Mouse (Mus musculus) limb, embryonic 12.5 days (tissue): ENCODE data around the gene Armc10. TPM values are rescaled to one million over a fixed set of nuclear protein-coding genes. Genes with fewer than 3 reads are reported as not detected.
"Not testable (repeated sequence)": the region's sequence is repeated elsewhere in the genome, so short reads cannot be mapped to it uniquely, and the experiment has no call there.

Experiments used
- ATAC-seq: fragments of 200-750 bp; cut with Nextera tagmentation; 2 replicates; pipeline ENCODE4 v1.8.0; 2017; ENCODE audit warnings: low read depth, moderate TSS enrichment; ENCODE audit not compliant: insufficient number of reproducible peaks, insufficient read depth, low FRiP score, low TSS enrichment
- H3K27ac ChIP-seq: fragments of 300-500 bp; sonication (generic); 2 replicates; pipeline ENCODE4 v1.5.1; 2016; ENCODE audit warnings: mild to moderate bottlenecking, moderate library complexity
- H3K27me3 ChIP-seq: fragments of 300-500 bp; sonication (generic); 2 replicates; pipeline ENCODE4 v1.6.1; 2016; ENCODE audit warnings: mild to moderate bottlenecking, moderate library complexity
- H3K36me3 ChIP-seq: fragments of 300-500 bp; sonication (generic); 2 replicates; pipeline ENCODE4 v1.6.1; 2016; ENCODE audit warnings: mild to moderate bottlenecking, moderate library complexity
- H3K4me1 ChIP-seq: fragments of 300-500 bp; sonication (generic); replicated peaks from 2 replicates; pipeline ENCODE4 v1.6.1; 2016
- H3K4me2 ChIP-seq: fragments of 300-500 bp; sonication (generic); 2 replicates; pipeline ENCODE4 v1.6.1; 2016; ENCODE audit warnings: mild to moderate bottlenecking, moderate library complexity
- H3K4me3 ChIP-seq: fragments of 300-500 bp; sonication (generic); replicated peaks from 2 replicates; pipeline ENCODE4 v1.5.1; 2016; ENCODE audit warnings: mild to moderate bottlenecking
- H3K9ac ChIP-seq: fragments of 300-500 bp; sonication (generic); replicated peaks from 2 replicates; pipeline ENCODE4 v1.6.1; 2016; ENCODE audit warnings: mild to moderate bottlenecking, moderate library complexity
- H3K9me3 ChIP-seq: fragments of 300-500 bp; sonication (generic); 2 replicates; pipeline ENCODE4 v1.6.1; 2016; ENCODE audit warnings: mild to moderate bottlenecking, moderate library complexity
- WGBS: fragments of 180-500 bp; shearing (Covaris S2); methylation state at CpG from one replicate; pipeline ENCODE4 v1.1.7; 2016; 5-methylcytosine and 5-hydroxymethylcytosine counted together
- polyA plus RNA-seq: library from polyadenylated mRNA; unstranded; fragments of >200 nt; fragmentation: Nextera tagmentation; extraction: Ambion mirVana; gene quantifications from 2 replicates; pipeline ENCODE4 v1.2.1, GENCODE M21; 2016

The Armc10 gene
- polyA plus RNA-seq, 1 experiment from 2014 or later, result 62.0 TPM

- ATAC-seq, result no peak
- Histone ChIP-seq H3K27me3 (no peaks in the 10 kb centered on the region), H3K4me3 (no peak overlapping the region), H3K27ac (no peak overlapping the region), H3K9ac (no peak overlapping the region), H3K36me3 (no peaks in the 10 kb centered on the region), H3K4me1 (no peaks in the 10 kb centered on the region), H3K4me2 (no peak overlapping the region), H3K9me3 (no peaks in the 10 kb centered on the region)
- WGBS, result 81% methylated on average over 4 of the region's 4 CpGs
Observed at GRCm38 (mm10) chr5:21687042-21687441, 41.4 kb downstream of the Armc10 start.

GRCm38 (mm10) chr5:21692230-21692629 is 46.6 kb downstream of the Armc10 start:
- H3K27me3 ChIP-seq, result no peaks in the 10 kb centered on the region
- H3K4me2 ChIP-seq, result no peak overlapping the region
- ATAC-seq, result no peak
- no peak overlapping the region for H3K9ac ChIP-seq
- no peaks in the 10 kb centered on the region for H3K4me1 ChIP-seq
- H3K27ac ChIP-seq, result no peak overlapping the region
- no peaks in the 10 kb centered on the region for H3K36me3 ChIP-seq
- 94% methylated on average over 5 of the region's 5 CpGs for WGBS
- no peak overlapping the region for H3K4me3 ChIP-seq
- no peaks in the 10 kb centered on the region for H3K9me3 ChIP-seq

GRCm38 (mm10) chr5:21693372-21693870 is 47.8 kb downstream of the Armc10 start:
- no peak for ATAC-seq

GRCm38 (mm10) chr5:21694854-21695490 is 49.4 kb downstream of the Armc10 start:
- Histone ChIP-seq H3K4me1 (no peaks in the 10 kb centered on the region), H3K27ac (no peak overlapping the region), H3K27me3 (no peaks in the 10 kb centered on the region), H3K4me3 (no peak overlapping the region), H3K36me3 (no peaks in the 10 kb centered on the region), H3K9ac (no peak overlapping the region), H3K9me3 (no peaks in the 10 kb centered on the region), H3K4me2 (no peak overlapping the region)
- no peak for ATAC-seq
- WGBS, result 85% methylated on average over 3 of the region's 3 CpGs

More at GRCm38 (mm10) chr5:21693372-21693870, 47.8 kb downstream of the Armc10 start:
- WGBS, result 27% methylated on average over 3 of the region's 3 CpGs
- Histone ChIP-seq H3K36me3 (no peaks in the 10 kb centered on the region), H3K9ac (no peak overlapping the region), H3K4me2 (no peak overlapping the region), H3K27me3 (no peaks in the 10 kb centered on the region), H3K9me3 (no peaks in the 10 kb centered on the region), H3K4me3 (no peak overlapping the region), H3K4me1 (no peaks in the 10 kb centered on the region), H3K27ac (no peak overlapping the region)

GRCm38 (mm10) chr5:21699555-21699954 is 53.9 kb downstream of the Armc10 start:
- H3K4me3 ChIP-seq, H3K27me3 ChIP-seq, ATAC-seq, H3K4me1 ChIP-seq, H3K4me2 ChIP-seq, H3K9ac ChIP-seq, H3K36me3 ChIP-seq, H3K9me3 ChIP-seq, H3K27ac ChIP-seq: not testable (repeated sequence)
- 96% methylated on average over 3 of the region's 3 CpGs for WGBS

- no peak overlapping the region for H3K27ac ChIP-seq
- 19% methylated on average over 10 of the region's 10 CpGs for WGBS
- ATAC-seq, result no peak
Observed at GRCm38 (mm10) chr5:21700272-21700821, 54.7 kb downstream of the Armc10 start.

GRCm38 (mm10) chr5:21700934-21701333 is 55.3 kb downstream of the Armc10 start:
- Histone ChIP-seq H3K4me3 (peak overlapping the region; percentile 67), H3K27ac (no peak overlapping the region), H3K27me3 (no peaks in the 10 kb centered on the region), H3K36me3 (no peaks in the 10 kb centered on the region), H3K9ac (peak overlapping the region; percentile 83), H3K9me3 (no peaks in the 10 kb centered on the region), H3K4me2 (peak overlapping the region; percentile 73), H3K4me1 (no peaks in the 10 kb centered on the region)
- ATAC-seq, result peak; percentile 69; the same call in 1 of the 2 replicates
- WGBS, result under 1% methylated on average over 22 of the region's 22 CpGs

More at GRCm38 (mm10) chr5:21700272-21700821, 54.7 kb downstream of the Armc10 start:
- H3K4me3 ChIP-seq, result peak overlapping the region; percentile 67
- no peaks in the 10 kb centered on the region for H3K9me3 ChIP-seq
- H3K4me2 ChIP-seq, result peak overlapping the region; percentile 73
- H3K27me3 ChIP-seq, result no peaks in the 10 kb centered on the region
- no peaks in the 10 kb centered on the region for H3K36me3 ChIP-seq
- H3K9ac ChIP-seq, result peak overlapping the region; percentile 83
- H3K4me1 ChIP-seq, result no peaks in the 10 kb centered on the region

- no peaks in the 10 kb centered on the region for H3K9me3 ChIP-seq
- WGBS, result under 1% methylated on average over 57 of the region's 59 CpGs
- no peaks in the 10 kb centered on the region for H3K27me3 ChIP-seq
- peak within 1 kb of the TSS; percentile 94 for H3K27ac ChIP-seq
- H3K4me2 ChIP-seq, result peak within 1 kb of the TSS; percentile 73
- H3K4me3 ChIP-seq, result peak within 1 kb of the TSS; percentile 67
- H3K4me1 ChIP-seq, result no peaks in the 10 kb centered on the region
- no peaks in the 10 kb centered on the region for H3K36me3 ChIP-seq
- peak within 1 kb of the TSS; percentile 83 for H3K9ac ChIP-seq
- ATAC-seq, result peak; percentile 98
Observed at GRCm38 (mm10) chr5:21701351-21702008, 55.9 kb downstream of the Armc10 start, which contains the start of gene Napepld. Napepld (minus strand) TSS chr5:21701396.

GRCm38 (mm10) chr5:21702009-21702364 is 56.4 kb downstream of the Armc10 start:
- Histone ChIP-seq H3K27me3 (no peaks in the 10 kb centered on the region), H3K4me3 (peak overlapping the region; percentile 67), H3K9me3 (no peaks in the 10 kb centered on the region), H3K4me1 (no peaks in the 10 kb centered on the region), H3K4me2 (peak overlapping the region; percentile 73), H3K36me3 (no peaks in the 10 kb centered on the region), H3K9ac (peak overlapping the region; percentile 83), H3K27ac (peak overlapping the region; percentile 94)
- ATAC-seq, result no peak
- 66% methylated on average over 2 of the region's 2 CpGs for WGBS

GRCm38 (mm10) chr5:21702873-21703475 is 57.4 kb downstream of the Armc10 start:
- Histone ChIP-seq H3K4me2 (no peak overlapping the region), H3K4me3 (no peak overlapping the region), H3K36me3 (no peaks in the 10 kb centered on the region), H3K9me3 (no peaks in the 10 kb centered on the region), H3K27me3 (no peaks in the 10 kb centered on the region), H3K4me1 (no peaks in the 10 kb centered on the region), H3K27ac (no peak overlapping the region), H3K9ac (no peak overlapping the region)
- WGBS, result 86% methylated on average over 6 of the region's 6 CpGs
- no peak for ATAC-seq

GRCm38 (mm10) chr5:21703708-21704107 is 58.1 kb downstream of the Armc10 start:
- WGBS, result 86% methylated on average over 3 of the region's 3 CpGs
- Histone ChIP-seq H3K4me2 (no peak overlapping the region), H3K4me3 (no peak overlapping the region), H3K27ac (no peak overlapping the region), H3K9ac (no peak overlapping the region), H3K9me3 (peaks cover 3% of the 10 kb centered on the region; the same call in 1 of the 2 replicates), H3K27me3 (no peaks in the 10 kb centered on the region), H3K36me3 (no peaks in the 10 kb centered on the region), H3K4me1 (no peaks in the 10 kb centered on the region)
- no peak for ATAC-seq
